Mouse (Mus musculus): Measurements from ENCODE around the gene 3100002H09Rik.

3100002H09Rik gene

DNA sequence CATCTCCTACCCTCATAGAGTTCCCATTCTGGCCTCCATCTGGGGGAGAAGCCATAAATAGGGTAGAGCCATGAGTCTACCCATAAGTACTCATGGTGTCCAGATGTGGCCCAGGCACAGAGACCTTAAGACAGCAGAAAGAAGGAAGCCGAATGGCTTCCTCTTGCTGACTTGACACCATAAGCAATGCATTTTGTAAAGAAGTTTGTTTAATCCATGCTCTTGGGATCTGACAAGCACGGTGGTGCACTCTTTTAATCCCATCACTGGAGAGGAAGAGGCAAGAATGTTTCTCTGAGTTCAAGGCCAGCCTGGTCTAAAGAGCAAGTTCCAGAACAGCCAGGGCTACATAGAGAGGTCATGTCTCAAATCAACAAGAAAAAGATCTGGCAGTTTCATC, at the start of gene 3100002H09Rik:
Gene 3100002H09Rik (minus strand): TSS at position 101 of the 400 bp plus-strand sequence.
- no peak for DNase-seq (ENCODE audit: low spot score in 2 of 2)

GRCm38 (mm10) chr4:124659251-124660217, 48.9 kb upstream of the 3100002H09Rik start:
- no peak for DNase-seq (ENCODE audit: low spot score in 2 of 2)

GRCm38 (mm10) chr4:124658412-124658851, 47.8 kb upstream of the 3100002H09Rik start:
- no peak for DNase-seq (ENCODE audit: low spot score in 2 of 2)

DNA sequence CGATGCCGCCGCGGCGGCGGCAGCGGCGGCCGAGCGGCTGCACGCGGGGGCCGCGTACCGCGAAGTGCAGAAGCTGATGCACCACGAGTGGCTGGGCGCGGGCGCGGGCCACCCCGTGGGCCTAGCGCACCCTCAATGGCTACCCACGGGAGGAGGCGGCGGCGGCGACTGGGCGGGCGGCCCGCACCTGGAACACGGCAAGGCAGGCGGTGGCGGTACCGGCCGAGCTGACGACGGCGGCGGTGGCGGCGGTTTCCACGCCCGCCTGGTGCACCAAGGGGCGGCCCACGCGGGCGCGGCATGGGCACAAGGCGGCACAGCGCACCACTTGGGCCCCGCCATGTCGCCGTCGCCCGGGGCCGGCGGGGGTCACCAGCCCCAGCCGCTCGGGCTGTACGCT, 47.2 kb upstream of the 3100002H09Rik start:
- no peak for DNase-seq (ENCODE audit: low spot score in 2 of 2)

GRCm38 (mm10) chr4:124656854-124657650, 46.4 kb upstream of the 3100002H09Rik start:
- peak; percentile 24 to 37 for DNase-seq (ENCODE audit: low spot score in 2 of 2)

DNA sequence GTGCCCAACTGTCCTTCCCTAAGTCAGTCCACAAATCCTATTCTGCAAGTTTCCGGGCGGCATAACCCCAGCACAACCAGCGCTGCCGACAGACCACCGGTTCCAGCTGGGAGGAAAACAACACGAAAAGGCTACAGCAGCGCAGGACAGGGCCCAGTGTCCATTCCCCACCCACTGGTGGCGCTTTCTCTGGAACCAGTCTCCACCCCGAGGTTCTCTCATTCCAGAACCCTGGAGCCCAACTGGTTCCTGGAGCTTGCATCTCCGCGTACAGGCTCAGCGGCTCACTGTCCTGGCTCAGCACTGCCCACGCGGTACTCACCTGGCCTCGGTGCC, 45.9 kb upstream of the 3100002H09Rik start, which contains the start of gene Pou3f1:
Gene Pou3f1 (plus strand): TSS at position 290 of the 336 bp plus-strand sequence.
- no peak for DNase-seq (ENCODE audit: low spot score in 2 of 2)

DNA sequence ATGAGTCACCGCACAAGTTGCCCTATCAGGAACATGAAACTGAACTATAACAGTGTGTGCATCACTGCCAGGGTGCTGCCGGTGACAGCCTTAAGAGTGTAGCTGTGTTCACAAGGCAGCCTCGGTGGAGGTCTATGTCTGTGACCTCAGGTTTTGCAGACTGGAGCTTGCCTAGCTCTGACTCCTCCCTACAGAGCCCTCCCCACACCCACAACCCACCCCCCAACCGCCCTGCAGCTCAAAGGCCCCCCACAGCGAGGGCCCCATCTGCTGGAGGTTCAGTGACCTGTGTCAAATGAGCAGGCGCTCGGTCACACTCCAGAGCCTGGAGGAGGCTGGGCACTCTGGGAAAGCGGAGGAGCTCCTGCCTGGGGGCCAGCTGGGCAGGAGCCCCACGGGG, 42.3 kb upstream of the 3100002H09Rik start:
- DNase-seq (ENCODE audit: low spot score in 2 of 2) = no peak

DNA sequence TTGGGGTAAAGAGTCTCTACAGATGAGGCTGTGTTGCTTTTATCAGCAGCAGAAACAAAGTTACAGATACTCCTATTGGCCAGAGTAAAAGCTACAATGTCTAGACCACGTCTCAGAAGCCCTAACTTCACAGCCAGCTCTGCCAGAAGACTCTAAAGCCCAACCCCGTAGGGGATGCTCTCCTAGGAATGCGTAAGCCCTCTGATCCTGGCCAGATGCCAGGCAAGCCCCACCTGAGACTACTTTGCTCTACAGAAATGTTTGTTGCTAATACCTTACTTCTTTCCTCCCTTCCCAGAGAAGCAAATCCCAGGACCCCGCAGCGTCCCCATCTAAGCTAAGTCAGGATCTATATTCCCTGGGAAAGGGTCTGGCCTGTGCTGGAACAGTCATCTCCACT, 37.3 kb upstream of the 3100002H09Rik start:
- DNase-seq (ENCODE audit: low spot score in 2 of 2) = no peak

DNA sequence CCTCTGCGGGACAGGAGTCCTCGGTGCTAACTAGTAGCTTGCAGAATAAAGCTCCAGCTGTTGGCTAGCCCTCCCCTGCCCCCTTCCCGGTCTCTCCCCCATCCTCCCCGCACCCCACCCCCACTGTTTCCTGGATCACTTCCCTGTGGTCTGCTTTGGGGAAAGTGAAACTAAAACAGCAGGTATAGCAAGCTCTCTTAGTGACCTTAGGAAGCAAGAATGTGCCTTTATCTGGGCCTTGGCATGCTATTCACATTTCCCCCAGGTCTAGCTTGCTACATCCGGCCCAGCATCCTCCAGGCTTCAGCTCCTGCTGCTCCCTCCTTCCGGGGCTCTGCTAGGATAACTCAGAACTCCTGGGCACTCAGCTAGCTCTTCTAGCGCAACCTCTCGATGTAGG, 36.0 kb upstream of the 3100002H09Rik start:
- no peak for DNase-seq (ENCODE audit: low spot score in 2 of 2)

DNA sequence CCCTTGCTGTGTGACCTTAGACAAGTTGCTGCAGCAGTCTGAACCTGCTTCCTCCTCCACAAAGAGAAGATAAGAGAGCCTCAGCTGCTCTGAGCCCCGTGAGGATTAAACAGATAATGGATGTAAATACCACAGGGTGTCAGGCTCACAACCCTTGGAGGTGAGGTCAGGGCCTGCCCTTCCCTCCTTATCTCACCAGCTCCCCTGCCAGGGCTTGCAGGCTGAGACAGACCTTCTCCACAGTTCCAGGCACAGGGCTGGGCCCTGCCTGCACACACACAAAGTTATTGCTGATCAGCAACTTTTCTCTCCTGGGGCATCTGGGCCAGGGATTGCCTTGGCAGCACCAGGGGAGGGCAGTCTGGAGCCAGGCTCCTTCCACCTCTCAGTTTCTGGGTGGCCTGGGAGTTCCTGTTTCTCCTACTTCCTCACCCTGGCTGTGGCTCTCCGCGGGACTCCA, 34.4 kb upstream of the 3100002H09Rik start:
- peak in 1 of 2 experiments; percentile 8 for DNase-seq (ENCODE audit: low spot score in 2 of 2)

- no peak for DNase-seq (ENCODE audit: low spot score in 2 of 2)
These were observed 33.3 kb upstream of the 3100002H09Rik start for GRCm38 (mm10) chr4:124643859-124644258.

DNA sequence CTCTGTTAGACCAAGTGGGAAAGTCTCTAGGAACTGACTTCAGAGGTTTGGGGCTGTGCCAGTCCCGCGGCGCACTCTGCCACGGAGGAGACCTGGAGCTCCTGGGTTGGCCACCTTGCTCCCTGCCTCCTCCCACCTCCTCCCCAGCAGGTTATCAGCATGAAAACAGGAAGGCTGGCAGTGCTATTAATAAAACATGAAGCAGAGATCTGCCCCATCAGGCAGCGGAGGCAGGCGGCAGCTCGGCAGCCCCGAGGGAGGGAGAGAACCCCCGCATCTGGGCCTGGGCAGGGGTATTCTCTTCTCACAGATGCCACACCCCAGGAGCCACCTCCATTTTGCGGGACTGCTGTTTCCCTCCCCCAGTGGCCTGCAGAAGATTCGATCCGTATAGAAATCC, 29.1 kb upstream of the 3100002H09Rik start:
- DNase-seq (ENCODE audit: low spot score in 2 of 2) = no peak

- no peak for DNase-seq (ENCODE audit: low spot score in 2 of 2)
These were observed 22.7 kb upstream of the 3100002H09Rik start for GRCm38 (mm10) chr4:124633281-124633680.

GRCm38 (mm10) chr4:124632856-124633255, 22.3 kb upstream of the 3100002H09Rik start:
- DNase-seq (ENCODE audit: low spot score in 2 of 2) = no peak

- no peak for DNase-seq (ENCODE audit: low spot score in 2 of 2)
These were observed 20.9 kb upstream of the 3100002H09Rik start for GRCm38 (mm10) chr4:124631456-124631855.

- DNase-seq (ENCODE audit: low spot score in 2 of 2) = no peak
These were observed 16.2 kb upstream of the 3100002H09Rik start for GRCm38 (mm10) chr4:124626836-124627235.

- no peak for DNase-seq (ENCODE audit: low spot score in 2 of 2)
These were observed 13.5 kb upstream of the 3100002H09Rik start for GRCm38 (mm10) chr4:124624111-124624581.

GRCm38 (mm10) chr4:124622566-124622965, 12.0 kb upstream of the 3100002H09Rik start:
- no peak for DNase-seq (ENCODE audit: low spot score in 2 of 2)

GRCm38 (mm10) chr4:124621406-124621805, 10.8 kb upstream of the 3100002H09Rik start:
- DNase-seq (ENCODE audit: low spot score in 2 of 2) = no peak

DNA sequence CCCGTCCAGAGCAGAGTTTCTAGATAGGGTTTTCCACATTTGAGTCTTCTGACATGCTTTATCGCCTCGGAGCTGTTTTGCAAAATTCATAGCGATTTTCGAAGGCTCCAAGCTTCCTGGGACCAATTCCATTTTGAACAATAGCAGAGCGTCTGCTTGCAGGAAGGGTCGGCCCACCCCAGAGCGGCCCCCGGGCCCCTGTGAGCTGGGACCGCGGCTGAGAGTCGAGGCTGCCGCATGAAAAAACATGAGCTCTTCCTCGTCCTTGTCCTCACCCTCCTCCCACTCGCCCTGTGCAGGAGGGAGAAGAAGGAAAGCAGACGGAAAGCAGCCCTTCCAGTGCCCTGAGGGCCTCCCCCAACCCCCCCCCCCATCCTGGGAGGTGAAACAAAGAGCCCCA, 8.0 kb upstream of the 3100002H09Rik start:
- DNase-seq (ENCODE audit: low spot score in 2 of 2) = no peak

- DNase-seq (ENCODE audit: low spot score in 2 of 2) = no peak
These were observed 6.0 kb upstream of the 3100002H09Rik start for GRCm38 (mm10) chr4:124616636-124617035.

- no peak for DNase-seq (ENCODE audit: low spot score in 2 of 2)
These were observed 5.4 kb upstream of the 3100002H09Rik start for GRCm38 (mm10) chr4:124615986-124616385.
